Mouse (Mus musculus) Muller cell, postnatal 12 days (primary cell): Measurements from ENCODE around the gene B3galt5.

Experiments used
- DNase-seq: peaks from one replicate; pipeline ENCODE4 v3.0.0-alpha.2; 2015; ENCODE audit errors: inconsistent ontology term

Gene B3galt5

GRCm38 (mm10) chr16:96235366-96235970 is at the start of gene B3galt5:
Gene B3galt5 (plus strand): TSS chr16:96235801.
- no peak for DNase-seq

GRCm38 (mm10) chr16:96187619-96188018 is 48.0 kb upstream of the B3galt5 start:
- no peak for DNase-seq

- DNase-seq: peak; percentile 98
Observed at GRCm38 (mm10) chr16:96191531-96192506, 43.8 kb upstream of the B3galt5 start, which contains the start of gene Lca5l. Gene Lca5l (minus strand): TSS chr16:96192271.

- peak; percentile 75 for DNase-seq
Observed at GRCm38 (mm10) chr16:96199913-96200701, 35.5 kb upstream of the B3galt5 start, which contains the start of gene Sh3bgr. Gene Sh3bgr (plus strand): TSS chr16:96200450.

- peak; percentile 17 for DNase-seq
Observed at GRCm38 (mm10) chr16:96200702-96201028, 34.9 kb upstream of the B3galt5 start.

- peak; percentile 28 for DNase-seq
Observed at GRCm38 (mm10) chr16:96201485-96202232, 33.9 kb upstream of the B3galt5 start.

GRCm38 (mm10) chr16:96209789-96210188 is 25.8 kb upstream of the B3galt5 start:
- DNase-seq: no peak

GRCm38 (mm10) chr16:96210856-96211255 is 24.7 kb upstream of the B3galt5 start:
- no peak for DNase-seq

- no peak for DNase-seq
Observed at GRCm38 (mm10) chr16:96213027-96213426, 22.6 kb upstream of the B3galt5 start.

GRCm38 (mm10) chr16:96221491-96221890 is 14.1 kb upstream of the B3galt5 start:
- DNase-seq: no peak

- no peak for DNase-seq
Observed at GRCm38 (mm10) chr16:96221959-96222358, 13.6 kb upstream of the B3galt5 start.

GRCm38 (mm10) chr16:96222452-96222851 is 13.1 kb upstream of the B3galt5 start:
- DNase-seq: no peak

- DNase-seq: no peak
Observed at GRCm38 (mm10) chr16:96228438-96228837, 7.2 kb upstream of the B3galt5 start.

- DNase-seq: no peak
Observed at GRCm38 (mm10) chr16:96229044-96229555, 6.5 kb upstream of the B3galt5 start.

- peak; percentile 55 for DNase-seq
Observed at GRCm38 (mm10) chr16:96230411-96230810, 5.2 kb upstream of the B3galt5 start.

GRCm38 (mm10) chr16:96231251-96231650 is 4.3 kb upstream of the B3galt5 start:
- DNase-seq: no peak

GRCm38 (mm10) chr16:96231974-96232373 is 3.6 kb upstream of the B3galt5 start:
- DNase-seq: no peak

GRCm38 (mm10) chr16:96233996-96234395 is 1.6 kb upstream of the B3galt5 start:
- DNase-seq: no peak

GRCm38 (mm10) chr16:96244496-96244895 is 8.9 kb downstream of the B3galt5 start:
- no peak for DNase-seq

- DNase-seq: no peak
Observed at GRCm38 (mm10) chr16:96249635-96250034, 14.0 kb downstream of the B3galt5 start.

- DNase-seq: no peak
Observed at GRCm38 (mm10) chr16:96252146-96252545, 16.5 kb downstream of the B3galt5 start.
